Mouse (Mus musculus) heart, postnatal 0 days (tissue): ENCODE results near the gene Tbc1d10a. TPM values are rescaled to one million over a fixed set of nuclear protein-coding genes. Genes with fewer than 3 reads are reported as not detected.

Experiments used
- ATAC-seq: fragments of 200-750 bp; cut with Nextera tagmentation; 2 replicates; pipeline ENCODE4 v1.8.0; 2017; ENCODE audit warnings: low read depth, moderate number of reproducible peaks, moderate library complexity; ENCODE audit not compliant: insufficient read depth
- DNase-seq: peaks from one replicate; pipeline ENCODE4 v3.0.0-alpha.2; 2016; ENCODE audit warnings: low spot score
- H3K27ac ChIP-seq: fragments of 300-500 bp; sonication (generic); 2 replicates; pipeline ENCODE4 v1.5.1; 2014; ENCODE audit warnings: low read depth, mild to moderate bottlenecking
- H3K27me3 ChIP-seq: fragments of 300-500 bp; sonication (generic); 2 replicates; pipeline ENCODE4 v1.6.1; 2014; ENCODE audit warnings: low read length, mixed read lengths; ENCODE audit not compliant: control insufficient read depth, insufficient read depth
- H3K36me3 ChIP-seq: fragments of 300-500 bp; sonication (generic); replicated peaks from 2 replicates; pipeline ENCODE4 v1.6.1; 2014; ENCODE audit warnings: low read length, mixed read lengths; ENCODE audit not compliant: control insufficient read depth, insufficient read depth
- H3K4me1 ChIP-seq: fragments of 300-500 bp; sonication (generic); 2 replicates; pipeline ENCODE4 v1.6.1; 2014; ENCODE audit warnings: antibody characterized with exemption; ENCODE audit not compliant: control insufficient read depth, insufficient read depth
- H3K4me2 ChIP-seq: fragments of 300-500 bp; sonication (generic); 2 replicates; pipeline ENCODE4 v1.6.1; 2014; ENCODE audit warnings: low read depth, mild to moderate bottlenecking, low read length, moderate library complexity
- H3K4me3 ChIP-seq: fragments of 300-500 bp; sonication (generic); 2 replicates; pipeline ENCODE4 v1.5.1; 2014; ENCODE audit warnings: low read depth, low read length
- H3K9ac ChIP-seq: fragments of 300-500 bp; sonication (generic); replicated peaks from 2 replicates; pipeline ENCODE4 v1.6.1; 2014; ENCODE audit warnings: low read depth, low read length, mixed read lengths
- H3K9me3 ChIP-seq: fragments of 300-500 bp; sonication (generic); replicated peaks from 2 replicates; pipeline ENCODE4 v1.6.1; 2016; ENCODE audit warnings: low read length; ENCODE audit not compliant: control insufficient read depth
- CTCF ChIP-seq: IDR thresholded peaks from 2 replicates; pipeline ENCODE4 v1.5.1; 2016; ENCODE audit warnings: antibody characterized with exemption, control low read depth, low read depth
- EP300 ChIP-seq: IDR thresholded peaks from 2 replicates; pipeline ENCODE4 v1.6.1; 2016; ENCODE audit warnings: antibody characterized with exemption, low read depth
- WGBS: fragments of 180-500 bp; shearing (Covaris S2); extraction: QIAGEN DNeasy Blood & Tissue Kit; methylation state at CpG from one replicate; pipeline ENCODE4 v1.1.7; 2014; 5-methylcytosine and 5-hydroxymethylcytosine counted together
- polyA plus RNA-seq: library from polyadenylated mRNA; unstranded; fragments of >200 nt; fragmentation: Nextera tagmentation; extraction: Ambion mirVana; gene quantifications from 2 replicates; pipeline ENCODE4 v1.2.1, GENCODE M21; 2015
- total RNA-seq: library from RNA; depleted of rRNA; stranded (reverse); fragments of >200 nt; gene quantifications from 2 replicates; pipeline ENCODE4 v1.2.3, GENCODE M21; 2014; ENCODE audit warnings: low replicate concordance

Gene Tbc1d10a
- total and polyA plus RNA-seq, 2 experiments from 2014 or later = 10.9 to 31.3 TPM

DNA sequence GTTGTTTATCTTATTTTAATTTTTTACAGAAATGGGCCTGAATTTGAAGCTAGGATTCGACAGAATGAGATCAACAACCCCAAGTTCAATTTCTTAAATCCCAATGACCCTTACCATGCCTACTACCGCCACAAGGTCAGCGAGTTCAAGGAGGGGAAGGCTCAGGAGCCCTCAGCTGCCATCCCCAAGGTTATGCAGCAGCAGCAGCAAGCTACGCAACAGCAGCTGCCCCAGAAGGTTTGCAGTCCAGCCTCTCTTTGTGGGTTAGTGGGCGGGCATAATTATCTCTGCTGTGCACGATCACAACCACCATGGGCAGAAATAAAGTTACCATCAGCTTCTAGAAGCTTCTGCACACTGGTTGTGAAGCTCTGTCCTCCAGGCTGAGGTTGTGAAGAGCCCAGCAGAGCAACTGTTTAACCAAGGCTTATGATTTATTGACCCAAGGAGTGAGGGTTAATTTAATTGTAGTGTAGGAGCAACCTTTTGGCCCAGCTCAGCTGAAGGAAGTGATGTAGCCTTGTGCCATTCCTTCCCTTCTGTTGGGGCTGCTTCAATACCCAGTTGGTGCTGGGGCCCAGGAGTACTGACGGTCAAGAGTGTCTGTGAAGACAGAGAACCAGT, 20.0 kb upstream of the Tbc1d10a start:
- peaks cover 3% of the 10 kb centered on the region for H3K4me1 ChIP-seq
- no peaks in the 10 kb centered on the region for H3K27me3 ChIP-seq
- WGBS = 89% methylated on average over 7 of the region's 7 CpGs
- no peaks in the 10 kb centered on the region for H3K9me3 ChIP-seq
- peaks cover 99% of the 10 kb centered on the region for H3K36me3 ChIP-seq
- no peak overlapping the region for H3K4me3 ChIP-seq
- ATAC-seq (no peak), DNase-seq (no peak)
- no peak for TF ChIP-seq EP300
- no peak for TF ChIP-seq CTCF
- no peak overlapping the region for H3K4me2 ChIP-seq
- no peak overlapping the region for H3K9ac ChIP-seq
- H3K27ac ChIP-seq = no peak overlapping the region

DNA sequence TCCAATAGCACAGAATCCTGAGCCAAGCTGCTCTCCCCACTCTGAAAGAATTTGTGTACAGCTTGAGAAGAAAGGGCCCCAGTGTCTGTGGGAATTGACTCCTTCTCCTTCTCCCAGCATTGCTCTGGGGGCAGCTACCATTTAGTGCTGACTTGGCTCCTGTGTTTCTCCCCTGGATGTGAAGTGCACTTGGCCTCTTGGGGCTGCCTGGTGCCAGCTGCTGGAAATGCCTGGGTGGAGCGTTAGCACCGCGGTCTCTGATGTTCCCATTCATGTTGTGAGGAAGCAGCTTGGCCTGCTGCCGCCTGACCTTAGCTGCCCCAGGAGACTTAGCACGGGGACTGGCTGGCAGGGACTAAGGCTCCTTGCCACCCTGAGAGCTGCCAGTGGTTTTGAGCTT, 12.0 kb upstream of the Tbc1d10a start:
- Histone ChIP-seq H3K27me3 (no peaks in the 10 kb centered on the region), H3K9ac (no peak overlapping the region), H3K27ac (no peak overlapping the region), H3K9me3 (no peaks in the 10 kb centered on the region), H3K36me3 (peaks cover 100% of the 10 kb centered on the region), H3K4me3 (no peak overlapping the region), H3K4me1 (peaks cover 4% of the 10 kb centered on the region; the same call in 1 of the 2 replicates), H3K4me2 (no peak overlapping the region)
- no peak for TF ChIP-seq CTCF
- no peak for TF ChIP-seq EP300
- DNase-seq = no peak
- 0 out of 2 replicates have a peak, but pooled peaks have one; percentile 13 for ATAC-seq
- 62% methylated on average over 5 of the region's 5 CpGs for WGBS

DNA sequence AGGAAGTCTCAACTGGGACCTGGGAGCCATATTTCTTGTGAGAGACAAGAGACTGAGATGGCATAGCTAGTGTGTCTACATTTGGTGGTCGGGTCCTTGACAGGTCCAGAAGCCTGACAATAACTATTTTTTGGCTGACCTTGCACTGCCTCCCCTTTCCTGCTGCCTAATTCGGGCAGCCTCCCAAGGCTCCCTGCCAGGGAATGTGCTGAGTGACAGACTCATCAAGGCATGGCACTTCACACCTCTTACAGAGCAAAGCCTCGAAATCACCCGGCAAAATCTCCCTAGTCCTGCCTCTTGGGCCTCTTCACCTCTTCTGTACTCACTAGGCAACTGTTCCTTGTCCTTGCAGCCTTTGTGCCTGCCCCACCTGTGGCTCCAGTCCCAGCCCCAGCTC, 8.9 kb upstream of the Tbc1d10a start:
- TF ChIP-seq CTCF = no peak
- TF ChIP-seq EP300 = no peak

DNA sequence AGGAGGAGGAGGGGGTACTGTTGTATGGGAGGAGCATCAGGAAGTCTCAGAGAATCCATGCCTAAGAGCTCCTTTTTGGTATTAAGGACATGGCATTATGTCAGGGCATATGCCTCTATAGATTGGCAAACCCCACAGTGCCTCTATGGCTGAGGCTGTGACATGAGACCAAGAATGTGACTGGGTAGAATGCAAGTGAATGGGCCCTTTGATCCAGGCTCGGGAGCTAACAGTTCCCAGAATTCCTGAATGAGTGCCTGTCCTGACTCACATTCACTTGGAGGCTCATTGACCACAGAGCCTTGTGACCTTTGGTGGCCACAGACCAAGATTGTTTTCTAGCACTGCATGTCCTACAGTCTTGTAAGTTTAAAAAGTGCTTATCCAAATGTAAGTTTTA, 4.5 kb upstream of the Tbc1d10a start:
- Histone ChIP-seq H3K9me3 (no peaks in the 10 kb centered on the region), H3K36me3 (peaks cover 58% of the 10 kb centered on the region), H3K4me1 (peaks cover 7% of the 10 kb centered on the region; the same call in 1 of the 2 replicates), H3K9ac (no peak overlapping the region), H3K27ac (no peak overlapping the region), H3K4me2 (no peak overlapping the region), H3K4me3 (no peak overlapping the region), H3K27me3 (no peaks in the 10 kb centered on the region)
- ATAC-seq (no peak), DNase-seq (no peak)
- no peak for TF ChIP-seq CTCF
- 25% methylated on average over 1 of the region's 1 CpGs for WGBS

More for the DNA sequence above, 8.9 kb upstream of the Tbc1d10a start:
- H3K36me3 ChIP-seq = peaks cover 96% of the 10 kb centered on the region
- no peak overlapping the region for H3K4me2 ChIP-seq
- no peaks in the 10 kb centered on the region for H3K27me3 ChIP-seq
- DNase-seq (peak; percentile 52), ATAC-seq (peak; percentile 79)
- no peak overlapping the region for H3K4me3 ChIP-seq
- H3K9ac ChIP-seq = no peak overlapping the region
- H3K4me1 ChIP-seq = peaks cover 4% of the 10 kb centered on the region; the same call in 1 of the 2 replicates
- 22% methylated on average over 4 of the region's 4 CpGs for WGBS
- peak overlapping the region; percentile 61 for H3K27ac ChIP-seq
- no peaks in the 10 kb centered on the region for H3K9me3 ChIP-seq

DNA sequence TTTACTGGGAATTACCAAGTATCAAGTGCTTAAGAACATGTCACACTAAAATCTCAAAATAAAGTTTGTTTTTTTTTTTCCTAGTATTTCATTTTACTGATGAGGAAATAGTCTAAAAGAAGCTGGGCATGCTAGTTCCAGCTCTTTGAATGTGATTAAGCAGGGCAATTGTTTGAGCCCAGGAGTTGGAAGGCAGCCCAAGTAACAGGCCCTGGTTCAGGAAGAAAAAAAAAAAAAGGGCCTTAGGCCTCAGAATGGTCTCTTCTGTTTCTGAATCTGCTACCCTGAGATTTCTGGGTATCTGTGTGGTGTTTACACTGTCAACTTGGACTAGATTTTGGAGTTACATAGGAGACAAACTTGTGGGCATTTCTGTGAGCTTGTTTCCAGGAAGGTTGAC, 3.1 kb upstream of the Tbc1d10a start:
- H3K27ac ChIP-seq = peak overlapping the region; percentile 30; the same call in 1 of the 2 replicates
- no peak for ATAC-seq

More for the DNA sequence above, 3.1 kb upstream of the Tbc1d10a start:
- H3K27me3 ChIP-seq = no peaks in the 10 kb centered on the region
- no peak overlapping the region for H3K4me3 ChIP-seq
- TF ChIP-seq EP300 (no peak), CTCF (no peak)
- DNase-seq = no peak
- H3K36me3 ChIP-seq = peaks cover 43% of the 10 kb centered on the region
- no peak overlapping the region for H3K4me2 ChIP-seq
- no peaks in the 10 kb centered on the region for H3K9me3 ChIP-seq
- H3K9ac ChIP-seq = no peak overlapping the region
- peaks cover 13% of the 10 kb centered on the region for H3K4me1 ChIP-seq
